In genomic region chr16:30102149-30102915, GRCm38 (mm10) we compare ENCODE assay signal across 10 mouse cellular contexts. TPM values are rescaled to one million over a fixed set of nuclear protein-coding genes. Genes with fewer than 3 reads are reported as not detected.
DNase-seq lines count a peak whose midpoint lies in the region; ATAC-seq and TF ChIP-seq lines count a peak whose summit lies in the region.
"Had no signal": no experiment of that assay in that cellular context is flagged by ENCODE, and none has a peak within 500 bp of the region (broad histone marks: within the 10 kb centered on the region; RNA-seq: fewer than 3 reads in every experiment).

No protein-coding gene starts in this region.

- 21% methylated on average over 10 of the region's 10 CpGs for whole genome bisulfite sequencing in kidney, adult 2 months

- no peak for ATAC-seq in activated CD4-positive, CD25-positive, alpha-beta regulatory T cell, adult 4 months

- dilution Hi-C loops in CH12.LX (cut with MboI; ENCODE audit: extremely low pct_ligation_motif_present, extremely low pct_unique_long_range_greater_than_20kb, low sequenced_read_pairs): no loop called here

- TF ChIP-seq RAD21 in CH12.LX (IDR thresholded peaks at IDR 0.05; ENCODE audit: low read depth, low read length): no peak

- H3K9ac ChIP-seq in CH12.LX (ENCODE audit: insufficient read depth, low read depth): no peak overlapping the region
- H3K9ac ChIP-seq: forebrain, embryonic 12.5 days had no signal

- DNase-seq in kidney, adult 2 months: peak; percentile 34
- no peak for DNase-seq in kidney, postnatal 4 days
- DNase-seq in CH12.LX (ENCODE audit: extremely low read depth): no peak
- peak; percentile 42 for DNase-seq in brain, embryonic 14.5 days (ENCODE audit: low read depth)
- DNase-seq in kidney, postnatal 14 days: peak; percentile 38
- no peak for DNase-seq in cerebellum, postnatal 10 days
- DNase-seq in left cerebral cortex, adult 8-10 months (ENCODE audit: low spot score in 2 of 2): no peak
- DNase-seq: cerebellum, adult 18-20 months had no signal

- H3K4me1 ChIP-seq in kidney, adult 2 months (ENCODE audit: control insufficient read depth, insufficient read depth, low read length): no peaks in the 10 kb centered on the region
- no peaks in the 10 kb centered on the region; a peak in 2 of 4 replicates for H3K4me1 ChIP-seq in CH12.LX (ENCODE audit: control insufficient read depth in 1 of 2, insufficient read depth in 2 of 2)

- H3K79me2 ChIP-seq in CH12.LX (replicated peaks; ENCODE audit: control insufficient read depth, extremely low read depth, insufficient read depth, poor library complexity, severe bottlenecking): no peaks in the 10 kb centered on the region

- no peak overlapping the region for H3K27ac ChIP-seq in kidney, adult 2 months (ENCODE audit: insufficient read depth, low read depth, low read length)
- H3K27ac ChIP-seq in CH12.LX (ENCODE audit: insufficient read depth, low read depth): no peak overlapping the region

- H3K36me3 ChIP-seq in kidney, adult 2 months (ENCODE audit: control insufficient read depth, insufficient read depth, low read length): no peaks in the 10 kb centered on the region
- no peaks in the 10 kb centered on the region for H3K36me3 ChIP-seq in CH12.LX (replicated peaks in 1 of 2; ENCODE audit: control insufficient read depth in 1 of 2, insufficient read depth in 1 of 2, low read length in 1 of 2)
- H3K36me3 ChIP-seq: forebrain, embryonic 12.5 days had no signal

- no peaks in the 10 kb centered on the region for H3K9me3 ChIP-seq in CH12.LX (replicated peaks; ENCODE audit: low read length)
- H3K9me3 ChIP-seq: forebrain, embryonic 12.5 days had no signal

- H3K4me3 ChIP-seq in kidney, adult 2 months (ENCODE audit: insufficient read depth, low read depth, low read length): no peak overlapping the region
- H3K4me3 ChIP-seq in CH12.LX (replicated peaks in 1 of 3; ENCODE audit: low read depth in 2 of 3, low read length in 2 of 3, poor library complexity in 1 of 3): no peak overlapping the region
- H3K4me3 ChIP-seq: forebrain, embryonic 12.5 days had no signal

- peak overlapping the region; percentile 26; the same call in 1 of the 2 replicates for H3K4me2 ChIP-seq in CH12.LX (ENCODE audit: insufficient read depth, low read depth, poor library complexity, severe bottlenecking)

- in situ Hi-C loops in CH12.LX (cut with MboI; ENCODE audit: low pct_ligation_motif_present, low pct_unique_long_range_greater_than_20kb, low sequenced_read_pairs): no loop called here

- TF ChIP-seq CTCF in kidney, adult 2 months (conservative IDR thresholded peaks at IDR 0.05; ENCODE audit: insufficient read depth, insufficient read length, low read depth, low read length): no peak
- no peak for TF ChIP-seq CTCF in CH12.LX (conservative IDR thresholded peaks at IDR 0.05 in 1 of 2, IDR thresholded peaks at IDR 0.05 in 1 of 2; ENCODE audit: low read depth in 2 of 2, low read length in 2 of 2)
- no peak for TF ChIP-seq CTCF in brain, embryonic 14.5 days (IDR thresholded peaks at IDR 0.05; ENCODE audit: borderline replicate concordance, extremely low read depth, insufficient read depth, insufficient read length)

- no peak for TF ChIP-seq POLR2A in kidney, adult 2 months (IDR thresholded peaks at IDR 0.05; ENCODE audit: low read depth, low read length)
- TF ChIP-seq POLR2A in CH12.LX (IDR thresholded peaks at IDR 0.05; ENCODE audit: low read depth, low read length): no peak
- no peak for TF ChIP-seq POLR2A in brain, embryonic 14.5 days (IDR thresholded peaks at IDR 0.05; ENCODE audit: borderline replicate concordance, extremely low read depth, insufficient read depth, insufficient read length, poor library complexity, severe bottlenecking)

- TF ChIP-seq EP300 in CH12.LX (IDR thresholded peaks at IDR 0.05; ENCODE audit: low read length): no peak

- H3K27me3 ChIP-seq in kidney, adult 2 months (replicated peaks; ENCODE audit: control insufficient read depth, insufficient read depth, low read length): no peaks in the 10 kb centered on the region
- peaks cover 17% of the 10 kb centered on the region for H3K27me3 ChIP-seq in CH12.LX (replicated peaks)

TF ChIP-seq in CH12.LX, 34 proteins besides CTCF, POLR2A, EP300 and RAD21:
- no peak for TF ChIP-seq NRF1 (IDR thresholded peaks at IDR 0.05; ENCODE audit: low read depth, low read length)
- no peak for TF ChIP-seq RCOR1 (conservative IDR thresholded peaks at IDR 0.05; ENCODE audit: low read depth, low read length)
- TF ChIP-seq MXI1 (IDR thresholded peaks at IDR 0.05; ENCODE audit: low read depth, low read length): no peak
- no peak for TF ChIP-seq IRF4 (IDR thresholded peaks at IDR 0.05; ENCODE audit: low read depth, low read length)
- no peak for TF ChIP-seq E2F4 (IDR thresholded peaks at IDR 0.05; ENCODE audit: insufficient replicate concordance, low read depth, low read length)
- TF ChIP-seq KAT2A (IDR thresholded peaks at IDR 0.05; ENCODE audit: insufficient replicate concordance, low read length): no peak
- TF ChIP-seq USF2 (conservative IDR thresholded peaks at IDR 0.05; ENCODE audit: low read depth, low read length): no peak
- no peak for TF ChIP-seq NELFE (IDR thresholded peaks at IDR 0.05; ENCODE audit: low read depth, low read length)
- TF ChIP-seq UBTF (IDR thresholded peaks at IDR 0.05; ENCODE audit: low read depth, low read length): no peak
TF ChIP-seq in CH12.LX: peak in this region for 0.

RNA-seq across cellular contexts. Expression of gene Hes1, which starts 38.1 kb away (rescaled TPM):
- polyA plus RNA-seq in kidney, adult 2 months (2012; rRNA removed): 54.4 and 78.8 TPM in 2 replicates
- total RNA-seq in CH12.LX (2012; rRNA removed): 3.4 and 3.6 TPM in 2 replicates
- 1.4 and 2.4 TPM in 2 replicates for total RNA-seq in CH12.LX (2014; rRNA removed)
- polyA plus RNA-seq in CH12.LX (2012; ENCODE audit: insufficient read length, low read depth): 0.53 and 1.6 TPM in 2 replicates
- polyA plus RNA-seq in brain, embryonic 14.5 days (2012; rRNA removed): 44.6 and 58.9 TPM in 2 replicates
- total RNA-seq in left cerebral cortex, adult 8-10 months (2022): 10 to 100 TPM; 18.0 to 23.5 (median 18.5) TPM
- not detected for polyA plus RNA-seq in activated CD4-positive, CD25-positive, alpha-beta regulatory T cell, adult 4 months (2017; shearing (Covaris generic))

Comparison
In these comparisons a context has a peak if more than half of its experiments do, and no peak if none do; other contexts are left out.
1. DNase-seq: peak in kidney, adult 2 months (single experiment), brain, embryonic 14.5 days (single experiment) and kidney, postnatal 14 days (single experiment); none in kidney, postnatal 4 days (0 of 2), CH12.LX (single experiment), cerebellum, postnatal 10 days (0 of 2) and left cerebral cortex, adult 8-10 months (0 of 2).
2. RNA of gene Hes1, which starts 38.1 kb away (polyA plus RNA-seq): 54.4 to 78.8 TPM in kidney, adult 2 months and 44.6 to 58.9 TPM in brain, embryonic 14.5 days; 0.53 to 1.6 TPM in CH12.LX and not detected in activated CD4-positive, CD25-positive, alpha-beta regulatory T cell, adult 4 months; every median in the first group is over 10 times any median in the second.